Mouse (Mus musculus): Measurements from ENCODE around the gene Nfe2l2. TPM values are rescaled to one million over a fixed set of nuclear protein-coding genes. Genes with fewer than 3 reads are reported as not detected.

Nfe2l2 gene
- polyA plus RNA-seq, 1 experiment from 2014 or later: 42.8 TPM

GRCm38 (mm10) chr2:75682978-75683709 lies 21.3 kb downstream of the Nfe2l2 start:
- peaks cover 77% of the 10 kb centered on the region for H3K4me1 ChIP-seq
- no peaks in the 10 kb centered on the region for H3K9me3 ChIP-seq
- H3K27ac ChIP-seq (replicated peaks): peak overlapping the region; percentile 87
- no peak for ATAC-seq (ENCODE audit: extremely low read depth, insufficient number of reproducible peaks, low FRiP score, low TSS enrichment)
- H3K9ac ChIP-seq: peak overlapping the region; percentile 24
- H3K36me3 ChIP-seq: peaks cover 11% of the 10 kb centered on the region
- peak overlapping the region; percentile 30 for H3K4me2 ChIP-seq
- H3K4me3 ChIP-seq: no peak overlapping the region
- H3K27me3 ChIP-seq (replicated peaks): no peaks in the 10 kb centered on the region
- WGBS: 49% methylated on average over 15 of the region's 15 CpGs

- Histone ChIP-seq H3K4me3 (no peak overlapping the region), H3K27me3 (replicated peaks) (no peaks in the 10 kb centered on the region), H3K4me1 (peaks cover 67% of the 10 kb centered on the region), H3K27ac (replicated peaks) (peak overlapping the region; percentile 87), H3K4me2 (peak overlapping the region; percentile 51), H3K9ac (peak overlapping the region; percentile 74), H3K36me3 (peaks cover 26% of the 10 kb centered on the region), H3K9me3 (no peaks in the 10 kb centered on the region)
- no peak for ATAC-seq (ENCODE audit: extremely low read depth, insufficient number of reproducible peaks, low FRiP score, low TSS enrichment)
- 38% methylated on average over 7 of the region's 7 CpGs for WGBS
Measured at GRCm38 (mm10) chr2:75681439-75681838, 23.0 kb downstream of the Nfe2l2 start.

- H3K9me3 ChIP-seq: no peaks in the 10 kb centered on the region
- no peak overlapping the region for H3K4me2 ChIP-seq
- no peak overlapping the region for H3K27ac ChIP-seq (replicated peaks)
- H3K27me3 ChIP-seq (replicated peaks): no peaks in the 10 kb centered on the region
- 90% methylated on average over 8 of the region's 8 CpGs for WGBS
- peaks cover 59% of the 10 kb centered on the region for H3K4me1 ChIP-seq
- H3K36me3 ChIP-seq: peaks cover 37% of the 10 kb centered on the region
- H3K9ac ChIP-seq: no peak overlapping the region
- no peak for ATAC-seq (ENCODE audit: extremely low read depth, insufficient number of reproducible peaks, low FRiP score, low TSS enrichment)
- no peak overlapping the region for H3K4me3 ChIP-seq
Measured at GRCm38 (mm10) chr2:75679947-75680346, 24.5 kb downstream of the Nfe2l2 start.

- H3K9ac ChIP-seq: peak overlapping the region; percentile 44
- no peak for ATAC-seq (ENCODE audit: extremely low read depth, insufficient number of reproducible peaks, low FRiP score, low TSS enrichment)
- no peak overlapping the region for H3K4me3 ChIP-seq
- H3K9me3 ChIP-seq: no peaks in the 10 kb centered on the region
- H3K4me2 ChIP-seq: peak overlapping the region; percentile 30
- H3K27ac ChIP-seq (replicated peaks): peak overlapping the region; percentile 80
- H3K36me3 ChIP-seq: peaks cover 55% of the 10 kb centered on the region
- no peaks in the 10 kb centered on the region for H3K27me3 ChIP-seq (replicated peaks)
- peaks cover 26% of the 10 kb centered on the region for H3K4me1 ChIP-seq
- WGBS: 54% methylated on average over 14 of the region's 14 CpGs
Measured at GRCm38 (mm10) chr2:75676567-75676966, 27.9 kb downstream of the Nfe2l2 start.

GRCm38 (mm10) chr2:75672561-75672960 lies 31.9 kb downstream of the Nfe2l2 start:
- ATAC-seq (ENCODE audit: extremely low read depth, insufficient number of reproducible peaks, low FRiP score, low TSS enrichment): no peak
- H3K27ac ChIP-seq (replicated peaks): no peak overlapping the region
- H3K9ac ChIP-seq: no peak overlapping the region
- H3K27me3 ChIP-seq (replicated peaks): no peaks in the 10 kb centered on the region
- H3K4me1 ChIP-seq: peaks cover 14% of the 10 kb centered on the region
- H3K36me3 ChIP-seq: peaks cover 57% of the 10 kb centered on the region
- no peaks in the 10 kb centered on the region for H3K9me3 ChIP-seq
- no peak overlapping the region for H3K4me3 ChIP-seq
- no peak overlapping the region for H3K4me2 ChIP-seq
- WGBS: 67% methylated on average over 3 of the region's 3 CpGs

- WGBS: 82% methylated on average over 2 of the region's 2 CpGs
- Histone ChIP-seq H3K4me2 (no peak overlapping the region), H3K4me3 (no peak overlapping the region), H3K4me1 (peaks cover 6% of the 10 kb centered on the region), H3K36me3 (peaks cover 45% of the 10 kb centered on the region), H3K9ac (no peak overlapping the region), H3K27me3 (replicated peaks) (no peaks in the 10 kb centered on the region), H3K9me3 (no peaks in the 10 kb centered on the region), H3K27ac (replicated peaks) (no peak overlapping the region)
- no peak for ATAC-seq (ENCODE audit: extremely low read depth, insufficient number of reproducible peaks, low FRiP score, low TSS enrichment)
Measured at GRCm38 (mm10) chr2:75671337-75671660, 33.1 kb downstream of the Nfe2l2 start.

GRCm38 (mm10) chr2:75670446-75671336 lies 33.8 kb downstream of the Nfe2l2 start:
- WGBS: 74% methylated on average over 6 of the region's 6 CpGs
- H3K9ac ChIP-seq: no peak overlapping the region
- no peak for ATAC-seq (ENCODE audit: extremely low read depth, insufficient number of reproducible peaks, low FRiP score, low TSS enrichment)
- no peaks in the 10 kb centered on the region for H3K27me3 ChIP-seq (replicated peaks)
- H3K4me2 ChIP-seq: no peak overlapping the region
- no peaks in the 10 kb centered on the region for H3K4me1 ChIP-seq
- H3K27ac ChIP-seq (replicated peaks): no peak overlapping the region
- H3K9me3 ChIP-seq: no peaks in the 10 kb centered on the region
- peaks cover 39% of the 10 kb centered on the region for H3K36me3 ChIP-seq
- no peak overlapping the region for H3K4me3 ChIP-seq

GRCm38 (mm10) chr2:75669491-75670445 lies 34.7 kb downstream of the Nfe2l2 start:
- Histone ChIP-seq H3K4me1 (no peaks in the 10 kb centered on the region), H3K9me3 (no peaks in the 10 kb centered on the region), H3K27me3 (replicated peaks) (no peaks in the 10 kb centered on the region), H3K4me2 (no peak overlapping the region), H3K36me3 (peaks cover 38% of the 10 kb centered on the region), H3K27ac (replicated peaks) (no peak overlapping the region), H3K4me3 (no peak overlapping the region), H3K9ac (no peak overlapping the region)
- WGBS: 41% methylated on average over 14 of the region's 14 CpGs
- no peak for ATAC-seq (ENCODE audit: extremely low read depth, insufficient number of reproducible peaks, low FRiP score, low TSS enrichment)

- peak overlapping the region; percentile 98 for H3K4me3 ChIP-seq
- H3K4me2 ChIP-seq: peak overlapping the region; percentile 96
- no peaks in the 10 kb centered on the region for H3K9me3 ChIP-seq
- ATAC-seq (ENCODE audit: extremely low read depth, insufficient number of reproducible peaks, low FRiP score, low TSS enrichment): no peak
- 17% methylated on average over 2 of the region's 2 CpGs for WGBS
- peaks cover 42% of the 10 kb centered on the region for H3K36me3 ChIP-seq
- no peaks in the 10 kb centered on the region for H3K27me3 ChIP-seq (replicated peaks)
- H3K27ac ChIP-seq (replicated peaks): no peak overlapping the region
- H3K9ac ChIP-seq: peak overlapping the region; percentile 100
- H3K4me1 ChIP-seq: peaks cover 27% of the 10 kb centered on the region
Measured at GRCm38 (mm10) chr2:75661106-75661505, 43.3 kb downstream of the Nfe2l2 start.

- H3K36me3 ChIP-seq: peaks cover 42% of the 10 kb centered on the region
- peak overlapping the region; percentile 98 for H3K27ac ChIP-seq (replicated peaks)
- 2% methylated on average over 15 of the region's 15 CpGs for WGBS
- H3K9ac ChIP-seq: peak overlapping the region; percentile 100
- no peaks in the 10 kb centered on the region for H3K27me3 ChIP-seq (replicated peaks)
- H3K4me3 ChIP-seq: peak overlapping the region; percentile 98
- ATAC-seq (ENCODE audit: extremely low read depth, insufficient number of reproducible peaks, low FRiP score, low TSS enrichment): no peak
- H3K4me2 ChIP-seq: peak overlapping the region; percentile 96
- no peaks in the 10 kb centered on the region for H3K9me3 ChIP-seq
- peaks cover 27% of the 10 kb centered on the region for H3K4me1 ChIP-seq
Measured at GRCm38 (mm10) chr2:75660255-75660948, 44.0 kb downstream of the Nfe2l2 start.
